ENCODE assay signal across 8 mouse cellular contexts in the genomic region with DNA sequence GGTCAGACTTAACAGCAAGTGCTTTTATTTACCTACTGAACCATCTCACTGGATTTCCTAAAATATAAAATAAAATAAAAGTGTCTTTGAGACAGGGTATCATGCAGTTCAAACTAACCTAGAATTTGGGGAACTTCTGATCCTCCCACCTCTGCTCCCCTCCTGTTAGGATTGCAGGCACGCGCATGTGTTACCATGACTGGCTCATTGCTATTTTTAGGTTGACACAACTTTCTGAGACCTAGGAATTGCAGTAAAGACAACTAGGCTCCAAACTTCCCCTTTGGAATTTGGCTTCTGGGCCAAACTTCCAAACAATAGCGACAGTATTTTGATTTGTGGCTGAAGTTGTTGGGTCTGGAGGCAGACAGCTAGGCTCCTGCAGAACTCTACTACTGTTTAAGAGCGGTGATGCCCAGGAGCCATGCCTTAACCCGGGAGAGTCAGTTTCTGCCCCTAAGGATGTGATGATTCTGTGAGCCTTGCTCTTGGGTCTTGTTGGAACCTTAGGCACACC. TPM values are rescaled to one million over a fixed set of nuclear protein-coding genes. Genes with fewer than 3 reads are reported as not detected.
DNase-seq lines count a peak whose midpoint lies in the region; ATAC-seq and TF ChIP-seq lines count a peak whose summit lies in the region.

No protein-coding gene starts in this region.

- peak overlapping the region; percentile 84; the same call in 1 of the 2 replicates for H3K9ac ChIP-seq in hindbrain, postnatal 0 days (replicated peaks; ENCODE audit: low read length)
- H3K9ac ChIP-seq in midbrain, postnatal 0 days (replicated peaks; ENCODE audit: low read length, poor library complexity, severe bottlenecking): peak overlapping the region; percentile 85; the same call in 1 of the 2 replicates

- 31% methylated on average over 5 of the region's 5 CpGs for WGBS in embryonic facial prominence, embryonic 10.5 days
- 25% methylated on average over 5 of the region's 5 CpGs for WGBS in hindbrain, postnatal 0 days
- 28% methylated on average over 5 of the region's 5 CpGs for whole genome bisulfite sequencing in midbrain, postnatal 0 days

- peak overlapping the region; percentile 84 for H3K4me2 ChIP-seq in hindbrain, postnatal 0 days (ENCODE audit: low read depth, low read length)
- peak overlapping the region; percentile 74 for H3K4me2 ChIP-seq in midbrain, postnatal 0 days (ENCODE audit: low read depth, low read length, poor library complexity, severe bottlenecking)

- no peak for ATAC-seq in hindbrain, postnatal 0 days
- ATAC-seq in midbrain, postnatal 0 days (ENCODE audit: low FRiP score): no peak
- ATAC-seq in erythroid progenitor cell, adult 5-6 weeks (replicated peaks; ENCODE audit: low FRiP score, poor library complexity, severe bottlenecking): no peak

- peaks cover 4% of the 10 kb centered on the region; the same call in 1 of the 2 replicates for H3K36me3 ChIP-seq in embryonic facial prominence, embryonic 10.5 days (replicated peaks)
- no peaks in the 10 kb centered on the region for H3K36me3 ChIP-seq in hindbrain, postnatal 0 days (ENCODE audit: insufficient read depth, low read length)
- no peaks in the 10 kb centered on the region for H3K36me3 ChIP-seq in midbrain, postnatal 0 days (ENCODE audit: insufficient read depth, low read length)

- H3K9me3 ChIP-seq in embryonic facial prominence, embryonic 10.5 days: no peaks in the 10 kb centered on the region
- H3K9me3 ChIP-seq in hindbrain, postnatal 0 days (ENCODE audit: low read length): no peaks in the 10 kb centered on the region
- H3K9me3 ChIP-seq in midbrain, postnatal 0 days (ENCODE audit: low read length): no peaks in the 10 kb centered on the region

- no peak for TF ChIP-seq CTCF in left cerebral cortex, adult 2 months (IDR thresholded peaks at IDR 0.05)
- no peak for TF ChIP-seq CTCF in hindbrain, postnatal 0 days (IDR thresholded peaks at IDR 0.05; ENCODE audit: low read depth)
- TF ChIP-seq CTCF in midbrain, postnatal 0 days (IDR thresholded peaks at IDR 0.05): no peak

- intact Hi-C loops in left cerebral cortex, adult 2 months (cut with DNase I): loop anchor here (5.0 kb wide), 1 partner anchor 38 kb away; no protein-coding TSS in a partner anchor
- intact Hi-C loops in left cerebral cortex, postnatal 36 days (cut with DNase I): no loop called here

- H3K27me3 ChIP-seq in embryonic facial prominence, embryonic 10.5 days (replicated peaks; ENCODE audit: low read depth, poor library complexity, severe bottlenecking): no peaks in the 10 kb centered on the region
- H3K27me3 ChIP-seq in hindbrain, postnatal 0 days (ENCODE audit: insufficient read depth, low read length): no peaks in the 10 kb centered on the region
- no peaks in the 10 kb centered on the region for H3K27me3 ChIP-seq in midbrain, postnatal 0 days (ENCODE audit: insufficient read depth, low read length)

- peaks cover 61% of the 10 kb centered on the region for H3K4me1 ChIP-seq in embryonic facial prominence, embryonic 10.5 days
- H3K4me1 ChIP-seq in hindbrain, postnatal 0 days (ENCODE audit: insufficient read depth, low read length): peaks cover 28% of the 10 kb centered on the region
- H3K4me1 ChIP-seq in midbrain, postnatal 0 days (ENCODE audit: insufficient read depth, low read length): peaks cover 25% of the 10 kb centered on the region

- peak overlapping the region; percentile 90 for H3K27ac ChIP-seq in left cerebral cortex, adult 2 months
- H3K27ac ChIP-seq in embryonic facial prominence, embryonic 10.5 days (replicated peaks): peak overlapping the region; percentile 95
- peak overlapping the region; percentile 65 for H3K27ac ChIP-seq in hindbrain, postnatal 0 days
- peak overlapping the region; percentile 51; the same call in 1 of the 2 replicates for H3K27ac ChIP-seq in midbrain, postnatal 0 days (ENCODE audit: low read depth, low read length)

- H3K4me3 ChIP-seq in left cerebral cortex, adult 2 months: peak overlapping the region; percentile 90
- H3K4me3 ChIP-seq in embryonic facial prominence, embryonic 10.5 days: peak overlapping the region; percentile 97
- H3K4me3 ChIP-seq in hindbrain, postnatal 0 days (ENCODE audit: low read length): peak overlapping the region; percentile 68
- H3K4me3 ChIP-seq in midbrain, postnatal 0 days (ENCODE audit: low read depth, low read length): peak overlapping the region; percentile 96

- DNase-seq in left cerebral cortex, adult 2 months (ENCODE audit: extremely low spot score in 1 of 2, low spot score in 2 of 2): no peak
- DNase-seq in left cerebral cortex, postnatal 36 days (ENCODE audit: low spot score in 2 of 2): no peak
- DNase-seq in embryonic facial prominence, embryonic 10.5 days (ENCODE audit: low spot score): no peak
- DNase-seq in hindbrain, postnatal 0 days (ENCODE audit: low spot score): no peak
- DNase-seq in midbrain, postnatal 0 days (ENCODE audit: low spot score): no peak
- no peak for DNase-seq in adrenal gland, adult 18-20 months (ENCODE audit: low spot score in 2 of 2)
- DNase-seq in Muller cell, postnatal 12 days (ENCODE audit: inconsistent ontology term): no peak

RNA-seq across cellular contexts. Expression of gene Mlxip, which starts 0.8 kb away (rescaled TPM):
- total RNA-seq in left cerebral cortex, adult 2 months (2021): 10 to 100 TPM; 20.5 to 20.8 TPM
- total RNA-seq in left cerebral cortex, postnatal 36 days (2021): 10 to 100 TPM; 15.3 to 19.4 TPM
- polyA plus RNA-seq in embryonic facial prominence, embryonic 10.5 days (2016; fragmentation: Nextera tagmentation; extraction: Ambion mirVana): 18.6 and 20.8 TPM in 2 replicates
- 16.8 and 17.9 TPM in 2 replicates for total RNA-seq in hindbrain, postnatal 0 days (2014; rRNA removed)
- 8.7 and 12.5 TPM in 2 replicates for polyA plus RNA-seq in hindbrain, postnatal 0 days (2015; fragmentation: Nextera tagmentation; extraction: Ambion mirVana)
- 16.6 and 17.9 TPM in 2 replicates for total RNA-seq in midbrain, postnatal 0 days (2014; rRNA removed)
- polyA plus RNA-seq in midbrain, postnatal 0 days (2015; fragmentation: Nextera tagmentation; extraction: Ambion mirVana): 9.8 and 11.3 TPM in 2 replicates
- 11.3 and 13.3 TPM in 2 replicates for total RNA-seq in erythroid progenitor cell, adult 5-6 weeks (2015; ENCODE audit: low replicate concordance)
- 2.0 and 2.8 TPM in 2 replicates for total RNA-seq in erythroid progenitor cell, adult 5-6 weeks (2017; ENCODE audit: low replicate concordance)
- 10 to 100 TPM; 18.5 to 26.8 TPM for total RNA-seq in adrenal gland, adult 18-20 months (2021)

RNA-seq across cellular contexts. Expression of gene Bcl7a, which starts 50.2 kb away (rescaled TPM):
- 10 to 100 TPM; 65.4 to 68.2 TPM for total RNA-seq in left cerebral cortex, adult 2 months (2021)
- 10 to 100 TPM; 69.0 to 71.7 TPM for total RNA-seq in left cerebral cortex, postnatal 36 days (2021)
- 41.7 and 42.8 TPM in 2 replicates for polyA plus RNA-seq in embryonic facial prominence, embryonic 10.5 days (2016; fragmentation: Nextera tagmentation; extraction: Ambion mirVana)
- total RNA-seq in hindbrain, postnatal 0 days (2014; rRNA removed): 42.4 and 42.6 TPM in 2 replicates
- 25.1 and 25.6 TPM in 2 replicates for polyA plus RNA-seq in hindbrain, postnatal 0 days (2015; fragmentation: Nextera tagmentation; extraction: Ambion mirVana)
- total RNA-seq in midbrain, postnatal 0 days (2014; rRNA removed): 33.5 and 40.7 TPM in 2 replicates
- 21.4 and 21.6 TPM in 2 replicates for polyA plus RNA-seq in midbrain, postnatal 0 days (2015; fragmentation: Nextera tagmentation; extraction: Ambion mirVana)
- total RNA-seq in erythroid progenitor cell, adult 5-6 weeks (2015; ENCODE audit: low replicate concordance): 15.1 and 18.0 TPM in 2 replicates
- total RNA-seq in erythroid progenitor cell, adult 5-6 weeks (2017; ENCODE audit: low replicate concordance): 8.7 and 11.3 TPM in 2 replicates
- 1 to 10 TPM; 6.9 to 7.1 TPM for total RNA-seq in adrenal gland, adult 18-20 months (2021)
